Mouse (Mus musculus): Measurements from ENCODE around the gene Tbx5. TPM values are rescaled to one million over a fixed set of nuclear protein-coding genes. Genes with fewer than 3 reads are reported as not detected.

The Tbx5 gene
- polyA plus RNA-seq, 1 experiment from 2014 or later, result 0.04 TPM

GRCm38 (mm10) chr5:119802617-119803410, 29.7 kb upstream of the Tbx5 start:
- Histone ChIP-seq H3K9me3 (no peaks in the 10 kb centered on the region), H3K4me1 (no peaks in the 10 kb centered on the region), H3K36me3 (replicated peaks) (no peaks in the 10 kb centered on the region), H3K27ac (no peak overlapping the region), H3K4me3 (no peak overlapping the region), H3K27me3 (replicated peaks) (peaks cover 99% of the 10 kb centered on the region), H3K9ac (no peak overlapping the region), H3K4me2 (no peak overlapping the region)
- WGBS, result under 1% methylated on average over 27 of the region's 27 CpGs
- no peak for ATAC-seq (replicated peaks)

GRCm38 (mm10) chr5:119803411-119804251, 28.8 kb upstream of the Tbx5 start:
- WGBS, result under 1% methylated on average over 64 of the region's 64 CpGs
- no peak for ATAC-seq (replicated peaks)
- no peak overlapping the region for H3K9ac ChIP-seq
- no peak overlapping the region for H3K4me3 ChIP-seq
- H3K4me1 ChIP-seq, result no peaks in the 10 kb centered on the region
- no peaks in the 10 kb centered on the region for H3K36me3 ChIP-seq (replicated peaks)
- H3K27ac ChIP-seq, result no peak overlapping the region
- H3K27me3 ChIP-seq (replicated peaks), result peaks cover 100% of the 10 kb centered on the region
- no peak overlapping the region for H3K4me2 ChIP-seq
- no peaks in the 10 kb centered on the region for H3K9me3 ChIP-seq

GRCm38 (mm10) chr5:119804301-119805039, 28.0 kb upstream of the Tbx5 start:
- ATAC-seq (replicated peaks), result no peak
- Histone ChIP-seq H3K4me3 (no peak overlapping the region), H3K4me1 (no peaks in the 10 kb centered on the region), H3K4me2 (no peak overlapping the region), H3K27ac (no peak overlapping the region), H3K9me3 (no peaks in the 10 kb centered on the region; the same call in 1 of the 2 replicates), H3K9ac (no peak overlapping the region), H3K36me3 (replicated peaks) (no peaks in the 10 kb centered on the region), H3K27me3 (replicated peaks) (peaks cover 100% of the 10 kb centered on the region)
- under 1% methylated on average over 35 of the region's 35 CpGs for WGBS

GRCm38 (mm10) chr5:119805636-119806035, 26.8 kb upstream of the Tbx5 start:
- H3K36me3 ChIP-seq (replicated peaks), result no peaks in the 10 kb centered on the region
- no peak overlapping the region for H3K4me2 ChIP-seq
- no peak overlapping the region for H3K27ac ChIP-seq
- no peak overlapping the region for H3K9ac ChIP-seq
- 0% methylated on average over 5 of the region's 5 CpGs for WGBS
- H3K4me3 ChIP-seq, result no peak overlapping the region
- ATAC-seq (replicated peaks), result no peak
- no peaks in the 10 kb centered on the region; the same call in 1 of the 2 replicates for H3K9me3 ChIP-seq
- H3K4me1 ChIP-seq, result no peaks in the 10 kb centered on the region
- H3K27me3 ChIP-seq (replicated peaks), result peaks cover 99% of the 10 kb centered on the region

- Histone ChIP-seq H3K27ac (no peak overlapping the region), H3K4me2 (no peak overlapping the region), H3K36me3 (replicated peaks) (no peaks in the 10 kb centered on the region), H3K4me1 (no peaks in the 10 kb centered on the region), H3K27me3 (replicated peaks) (peaks cover 99% of the 10 kb centered on the region), H3K9me3 (no peaks in the 10 kb centered on the region; the same call in 1 of the 2 replicates), H3K4me3 (no peak overlapping the region), H3K9ac (no peak overlapping the region)
- no peak for ATAC-seq (replicated peaks)
Measured at GRCm38 (mm10) chr5:119806467-119806866, 26.0 kb upstream of the Tbx5 start.

- Histone ChIP-seq H3K4me1 (no peaks in the 10 kb centered on the region), H3K27ac (no peak overlapping the region), H3K4me2 (no peak overlapping the region), H3K9me3 (no peaks in the 10 kb centered on the region; the same call in 1 of the 2 replicates), H3K4me3 (no peak overlapping the region), H3K36me3 (replicated peaks) (no peaks in the 10 kb centered on the region), H3K27me3 (replicated peaks) (peaks cover 94% of the 10 kb centered on the region), H3K9ac (no peak overlapping the region)
- no peak for ATAC-seq (replicated peaks)
- 2% methylated on average over 20 of the region's 20 CpGs for WGBS
Measured at GRCm38 (mm10) chr5:119807481-119808183, 24.8 kb upstream of the Tbx5 start.

GRCm38 (mm10) chr5:119808713-119809112, 23.8 kb upstream of the Tbx5 start:
- Histone ChIP-seq H3K27me3 (replicated peaks) (peaks cover 85% of the 10 kb centered on the region), H3K36me3 (replicated peaks) (no peaks in the 10 kb centered on the region), H3K4me2 (no peak overlapping the region), H3K9me3 (no peaks in the 10 kb centered on the region; the same call in 1 of the 2 replicates), H3K27ac (no peak overlapping the region), H3K4me1 (no peaks in the 10 kb centered on the region), H3K4me3 (no peak overlapping the region), H3K9ac (no peak overlapping the region)
- 39% methylated on average over 6 of the region's 6 CpGs for WGBS
- ATAC-seq (replicated peaks), result no peak

- 61% methylated on average over 12 of the region's 12 CpGs for WGBS
- H3K9ac ChIP-seq, result no peak overlapping the region
- no peaks in the 10 kb centered on the region; the same call in 1 of the 2 replicates for H3K9me3 ChIP-seq
- no peak overlapping the region for H3K27ac ChIP-seq
- no peak for ATAC-seq (replicated peaks)
- H3K4me1 ChIP-seq, result no peaks in the 10 kb centered on the region
- H3K27me3 ChIP-seq (replicated peaks), result peaks cover 64% of the 10 kb centered on the region
- H3K4me2 ChIP-seq, result no peak overlapping the region
- H3K36me3 ChIP-seq (replicated peaks), result no peaks in the 10 kb centered on the region
- H3K4me3 ChIP-seq, result no peak overlapping the region
Measured at GRCm38 (mm10) chr5:119810994-119811690, 21.3 kb upstream of the Tbx5 start.

GRCm38 (mm10) chr5:119815247-119815646, 17.2 kb upstream of the Tbx5 start:
- Histone ChIP-seq H3K4me3 (no peak overlapping the region), H3K4me2 (no peak overlapping the region), H3K36me3 (replicated peaks) (no peaks in the 10 kb centered on the region), H3K9me3 (no peaks in the 10 kb centered on the region), H3K27ac (no peak overlapping the region), H3K9ac (no peak overlapping the region), H3K4me1 (no peaks in the 10 kb centered on the region), H3K27me3 (replicated peaks) (peaks cover 39% of the 10 kb centered on the region)
- ATAC-seq (replicated peaks), result no peak
- 43% methylated on average over 1 of the region's 1 CpGs for WGBS

GRCm38 (mm10) chr5:119820452-119820851, 12.0 kb upstream of the Tbx5 start:
- 87% methylated on average over 6 of the region's 6 CpGs for WGBS
- H3K27me3 ChIP-seq (replicated peaks), result peaks cover 46% of the 10 kb centered on the region
- H3K27ac ChIP-seq, result no peak overlapping the region
- H3K9ac ChIP-seq, result no peak overlapping the region
- H3K4me3 ChIP-seq, result no peak overlapping the region
- no peaks in the 10 kb centered on the region for H3K4me1 ChIP-seq
- no peak for ATAC-seq (replicated peaks)
- no peak overlapping the region for H3K4me2 ChIP-seq
- H3K36me3 ChIP-seq (replicated peaks), result no peaks in the 10 kb centered on the region
- no peaks in the 10 kb centered on the region for H3K9me3 ChIP-seq

GRCm38 (mm10) chr5:119821506-119821905, 11.0 kb upstream of the Tbx5 start:
- Histone ChIP-seq H3K9ac (no peak overlapping the region), H3K9me3 (no peaks in the 10 kb centered on the region), H3K36me3 (replicated peaks) (no peaks in the 10 kb centered on the region), H3K4me3 (no peak overlapping the region), H3K27ac (no peak overlapping the region), H3K4me2 (no peak overlapping the region), H3K4me1 (no peaks in the 10 kb centered on the region), H3K27me3 (replicated peaks) (peaks cover 49% of the 10 kb centered on the region)
- 50% methylated on average over 2 of the region's 2 CpGs for WGBS
- ATAC-seq (replicated peaks), result no peak
